Mouse (Mus musculus): ENCODE results near the gene Ccdc97. TPM values are rescaled to one million over a fixed set of nuclear protein-coding genes. Genes with fewer than 3 reads are reported as not detected.
A peak's percentile ranks its signal among the peaks of the same experiment; 100 is the strongest.

Ccdc97 gene
- polyA plus RNA-seq, 1 experiment from 2014 or later, result 6.8 TPM

DNA sequence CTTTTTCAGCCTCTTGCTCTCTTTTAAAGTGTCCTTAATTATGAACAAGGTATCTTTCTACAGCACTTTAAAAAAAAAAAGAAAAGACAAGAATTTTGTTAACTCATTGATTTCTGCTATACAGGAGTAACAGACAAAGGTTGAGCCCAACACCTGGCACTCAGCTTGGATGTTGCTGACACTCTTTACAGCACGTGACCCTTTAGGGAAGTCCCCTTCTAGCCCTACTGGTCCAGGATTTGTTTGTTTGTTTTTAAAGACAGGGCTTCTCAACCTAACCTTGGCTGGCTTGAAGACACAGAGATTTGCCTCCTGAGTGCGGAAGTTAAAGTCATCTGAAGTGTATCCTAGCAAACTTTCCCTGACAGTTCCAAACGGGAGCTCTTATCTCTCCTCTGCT lies 28.0 kb upstream of the Ccdc97 start:
- no peak for DNase-seq
- ATAC-seq, result no peak
- Histone ChIP-seq H3K4me2 (ENCODE audit: low read depth, low read length) (no peak overlapping the region), H3K9ac (replicated peaks) (no peak overlapping the region), H3K9me3 (ENCODE audit: low read length) (no peaks in the 10 kb centered on the region), H3K27me3 (ENCODE audit: insufficient read depth, low read length) (no peaks in the 10 kb centered on the region), H3K36me3 (replicated peaks; ENCODE audit: insufficient read depth, low read length) (peaks cover 99% of the 10 kb centered on the region), H3K4me1 (ENCODE audit: insufficient read depth) (peaks cover 7% of the 10 kb centered on the region), H3K4me3 (ENCODE audit: low read depth, low read length) (no peak overlapping the region), H3K27ac (ENCODE audit: low read depth) (no peak overlapping the region)
- WGBS (ENCODE audit: insufficient replicate concordance), result 57% methylated on average over 3 of the region's 3 CpGs
- no peak for TF ChIP-seq EP300 (IDR thresholded peaks at IDR 0.05; ENCODE audit: low read depth)
- no peak for TF ChIP-seq CTCF (IDR thresholded peaks at IDR 0.05; ENCODE audit: low read depth)

DNA sequence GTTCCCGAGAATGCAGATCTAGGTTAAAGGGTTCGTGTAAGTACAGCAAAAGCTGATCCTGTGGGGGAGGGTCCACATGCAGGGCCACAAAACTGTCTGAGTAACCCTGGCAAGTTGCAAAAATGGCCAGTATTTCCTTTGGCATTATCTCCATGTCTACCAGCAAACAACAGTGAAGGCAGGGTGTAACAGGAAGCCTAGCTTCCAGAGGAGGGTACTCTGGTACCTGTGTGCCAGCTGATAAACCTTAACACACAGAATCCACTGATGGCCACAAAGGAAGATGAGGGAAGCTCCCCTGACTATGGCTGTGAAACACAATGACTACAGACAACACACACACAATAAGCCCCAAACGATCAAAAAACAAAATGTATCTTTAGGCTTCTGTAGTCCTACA lies 19.4 kb upstream of the Ccdc97 start:
- Histone ChIP-seq H3K36me3 (replicated peaks; ENCODE audit: insufficient read depth, low read length) (peaks cover 96% of the 10 kb centered on the region), H3K4me1 (ENCODE audit: insufficient read depth) (no peaks in the 10 kb centered on the region), H3K27me3 (ENCODE audit: insufficient read depth, low read length) (no peaks in the 10 kb centered on the region), H3K9me3 (ENCODE audit: low read length) (no peaks in the 10 kb centered on the region), H3K9ac (replicated peaks) (no peak overlapping the region), H3K4me3 (ENCODE audit: low read depth, low read length) (no peak overlapping the region), H3K27ac (ENCODE audit: low read depth) (no peak overlapping the region), H3K4me2 (ENCODE audit: low read depth, low read length) (no peak overlapping the region)
- ATAC-seq (no peak), DNase-seq (no peak)
- TF ChIP-seq CTCF (IDR thresholded peaks at IDR 0.05; ENCODE audit: low read depth), result no peak
- TF ChIP-seq EP300 (IDR thresholded peaks at IDR 0.05; ENCODE audit: low read depth), result 0 out of 2 replicates have a peak, but pooled peaks have one; percentile 16
- 55% methylated on average over 3 of the region's 3 CpGs for WGBS (ENCODE audit: insufficient replicate concordance)

DNA sequence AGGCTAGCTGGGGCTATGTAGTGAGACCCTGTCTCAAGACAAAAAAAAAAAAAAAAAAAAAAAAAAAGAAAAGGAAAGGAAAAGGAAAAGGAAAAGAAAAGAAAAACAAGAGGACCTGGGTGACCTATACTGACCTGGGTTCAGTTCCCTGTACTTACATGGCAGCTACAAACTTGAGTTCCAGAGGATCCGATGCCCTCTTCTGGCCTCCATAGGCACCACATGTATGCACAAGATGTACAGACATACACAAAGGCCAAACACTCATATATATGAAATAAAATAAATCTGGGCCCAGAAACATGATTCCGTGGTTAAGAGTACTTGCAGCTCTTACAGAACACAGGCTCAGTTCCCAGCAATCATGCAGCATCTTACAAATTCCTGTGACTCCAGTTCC lies 18.0 kb upstream of the Ccdc97 start:
- WGBS (ENCODE audit: insufficient replicate concordance), result 92% methylated on average over 2 of the region's 2 CpGs
- DNase-seq (no peak), ATAC-seq (no peak)
- Histone ChIP-seq H3K4me1 (ENCODE audit: insufficient read depth) (no peaks in the 10 kb centered on the region), H3K27me3 (ENCODE audit: insufficient read depth, low read length) (no peaks in the 10 kb centered on the region), H3K36me3 (replicated peaks; ENCODE audit: insufficient read depth, low read length) (peaks cover 96% of the 10 kb centered on the region), H3K4me3 (ENCODE audit: low read depth, low read length) (no peak overlapping the region), H3K4me2 (ENCODE audit: low read depth, low read length) (no peak overlapping the region), H3K9ac (replicated peaks) (no peak overlapping the region), H3K9me3 (ENCODE audit: low read length) (no peaks in the 10 kb centered on the region), H3K27ac (ENCODE audit: low read depth) (no peak overlapping the region)
- TF ChIP-seq CTCF (IDR thresholded peaks at IDR 0.05; ENCODE audit: low read depth), result peak; percentile 46
- TF ChIP-seq EP300 (IDR thresholded peaks at IDR 0.05; ENCODE audit: low read depth), result no peak

DNA sequence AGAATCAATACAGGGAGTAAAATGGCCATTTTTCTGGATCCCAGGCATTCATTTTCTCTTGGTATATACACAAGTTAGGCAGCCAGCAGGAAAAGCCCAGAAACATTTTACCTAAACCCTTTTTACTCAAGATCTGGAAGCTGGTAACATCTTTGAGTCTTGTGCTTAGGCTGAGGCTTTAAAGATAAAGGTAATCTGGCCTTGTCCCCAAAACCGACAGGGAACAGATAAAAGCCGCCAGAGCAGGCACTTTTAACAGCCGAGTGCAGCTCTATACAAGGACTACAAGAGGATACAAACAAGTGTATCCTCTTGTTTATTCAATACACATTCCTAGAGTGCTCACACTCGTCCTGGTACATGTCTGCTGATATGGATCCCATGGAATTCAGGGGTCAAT lies 16.1 kb upstream of the Ccdc97 start:
- peaks cover 96% of the 10 kb centered on the region for H3K36me3 ChIP-seq (replicated peaks; ENCODE audit: insufficient read depth, low read length)
- ATAC-seq (no peak), DNase-seq (no peak)
- H3K4me3 ChIP-seq (ENCODE audit: low read depth, low read length), result no peak overlapping the region
- H3K9me3 ChIP-seq (ENCODE audit: low read length), result no peaks in the 10 kb centered on the region
- H3K9ac ChIP-seq (replicated peaks), result no peak overlapping the region
- 47% methylated on average over 4 of the region's 4 CpGs for WGBS (ENCODE audit: insufficient replicate concordance)
- H3K27ac ChIP-seq (ENCODE audit: low read depth), result no peak overlapping the region
- no peak overlapping the region for H3K4me2 ChIP-seq (ENCODE audit: low read depth, low read length)
- no peaks in the 10 kb centered on the region for H3K27me3 ChIP-seq (ENCODE audit: insufficient read depth, low read length)
- TF ChIP-seq EP300 (IDR thresholded peaks at IDR 0.05; ENCODE audit: low read depth) (peak; percentile 66), CTCF (IDR thresholded peaks at IDR 0.05; ENCODE audit: low read depth) (no peak)
- no peaks in the 10 kb centered on the region for H3K4me1 ChIP-seq (ENCODE audit: insufficient read depth)

DNA sequence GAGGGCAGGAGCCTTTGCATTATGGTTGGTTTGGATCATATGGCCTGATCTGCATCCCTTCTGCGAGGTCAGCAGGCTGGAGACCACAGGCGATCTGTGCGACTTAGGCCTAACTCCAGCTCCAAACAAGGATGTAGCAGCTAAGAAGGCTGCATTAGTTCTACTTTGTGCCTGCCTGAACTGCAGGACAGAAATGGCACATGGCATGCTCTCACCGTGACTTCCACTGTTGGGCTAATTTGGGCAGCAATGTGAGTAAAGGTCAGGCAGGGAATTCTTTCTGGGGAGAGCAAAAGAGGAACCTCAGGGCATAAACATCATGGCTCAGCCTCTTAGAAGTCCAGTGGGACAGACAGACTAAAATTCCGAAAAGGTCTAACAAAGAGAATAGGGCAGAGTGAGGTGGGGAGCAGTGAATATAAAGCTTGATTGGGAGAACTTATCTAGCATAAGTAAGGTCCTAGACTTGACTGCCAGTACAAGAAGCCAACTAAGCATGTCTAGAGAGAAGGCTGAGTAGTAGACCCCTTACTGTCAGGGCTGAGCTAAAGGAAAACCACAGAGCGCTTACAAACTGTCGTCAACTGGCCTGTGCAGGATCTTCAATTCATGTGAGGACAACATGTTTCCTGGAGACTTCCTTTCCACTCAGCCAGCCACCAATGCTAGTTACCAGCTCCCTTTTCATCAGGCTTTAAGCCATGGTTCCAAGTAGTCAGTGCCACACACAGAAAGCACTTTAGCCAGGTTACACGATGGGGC lies 12.6 kb upstream of the Ccdc97 start:
- no peak for TF ChIP-seq CTCF (IDR thresholded peaks at IDR 0.05; ENCODE audit: low read depth)
- no peak for TF ChIP-seq EP300 (IDR thresholded peaks at IDR 0.05; ENCODE audit: low read depth)
- no peak for ATAC-seq
- Histone ChIP-seq H3K27ac (ENCODE audit: low read depth) (no peak overlapping the region), H3K27me3 (ENCODE audit: insufficient read depth, low read length) (no peaks in the 10 kb centered on the region), H3K4me2 (ENCODE audit: low read depth, low read length) (no peak overlapping the region), H3K4me1 (ENCODE audit: insufficient read depth) (no peaks in the 10 kb centered on the region), H3K36me3 (replicated peaks; ENCODE audit: insufficient read depth, low read length) (peaks cover 97% of the 10 kb centered on the region), H3K9ac (replicated peaks) (no peak overlapping the region), H3K9me3 (ENCODE audit: low read length) (no peaks in the 10 kb centered on the region), H3K4me3 (ENCODE audit: low read depth, low read length) (no peak overlapping the region)
- no peak for DNase-seq
- WGBS (ENCODE audit: insufficient replicate concordance), result 69% methylated on average over 8 of the region's 8 CpGs

DNA sequence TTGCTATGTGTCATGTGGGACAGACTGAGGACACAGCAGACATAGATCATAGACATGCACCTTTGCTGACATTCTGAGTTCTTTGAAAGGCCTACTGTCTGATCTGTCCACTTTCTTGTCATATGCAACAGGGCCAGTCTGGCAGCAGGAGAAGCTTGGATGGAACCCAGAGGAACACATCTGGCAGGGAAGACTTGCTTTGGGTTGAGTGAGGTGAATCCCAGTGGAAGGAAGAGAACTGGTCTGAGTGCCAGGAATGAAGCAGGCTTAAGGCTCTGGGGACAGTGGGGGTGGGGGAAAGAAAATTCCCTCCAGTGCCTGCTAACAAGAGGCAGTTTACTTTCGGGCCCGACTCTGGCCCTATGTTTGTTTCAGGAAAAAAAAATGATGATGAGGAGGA lies 11.0 kb upstream of the Ccdc97 start:
- H3K27me3 ChIP-seq (ENCODE audit: insufficient read depth, low read length), result no peaks in the 10 kb centered on the region
- no peaks in the 10 kb centered on the region for H3K4me1 ChIP-seq (ENCODE audit: insufficient read depth)
- TF ChIP-seq CTCF (IDR thresholded peaks at IDR 0.05; ENCODE audit: low read depth), result no peak
- TF ChIP-seq EP300 (IDR thresholded peaks at IDR 0.05; ENCODE audit: low read depth), result no peak
- WGBS (ENCODE audit: insufficient replicate concordance), result 95% methylated on average over 2 of the region's 2 CpGs
- no peaks in the 10 kb centered on the region for H3K9me3 ChIP-seq (ENCODE audit: low read length)
- H3K27ac ChIP-seq (ENCODE audit: low read depth), result no peak overlapping the region
- H3K9ac ChIP-seq (replicated peaks), result no peak overlapping the region
- peaks cover 97% of the 10 kb centered on the region for H3K36me3 ChIP-seq (replicated peaks; ENCODE audit: insufficient read depth, low read length)
- DNase-seq (no peak), ATAC-seq (no peak)
- H3K4me3 ChIP-seq (ENCODE audit: low read depth, low read length), result no peak overlapping the region
- no peak overlapping the region for H3K4me2 ChIP-seq (ENCODE audit: low read depth, low read length)
